Mouse (Mus musculus): ENCODE results near the gene Rnf2. TPM values are rescaled to one million over a fixed set of nuclear protein-coding genes. Genes with fewer than 3 reads are reported as not detected.

Rnf2 gene
- polyA plus RNA-seq, 2 experiments: 106 to 108 TPM

DNA sequence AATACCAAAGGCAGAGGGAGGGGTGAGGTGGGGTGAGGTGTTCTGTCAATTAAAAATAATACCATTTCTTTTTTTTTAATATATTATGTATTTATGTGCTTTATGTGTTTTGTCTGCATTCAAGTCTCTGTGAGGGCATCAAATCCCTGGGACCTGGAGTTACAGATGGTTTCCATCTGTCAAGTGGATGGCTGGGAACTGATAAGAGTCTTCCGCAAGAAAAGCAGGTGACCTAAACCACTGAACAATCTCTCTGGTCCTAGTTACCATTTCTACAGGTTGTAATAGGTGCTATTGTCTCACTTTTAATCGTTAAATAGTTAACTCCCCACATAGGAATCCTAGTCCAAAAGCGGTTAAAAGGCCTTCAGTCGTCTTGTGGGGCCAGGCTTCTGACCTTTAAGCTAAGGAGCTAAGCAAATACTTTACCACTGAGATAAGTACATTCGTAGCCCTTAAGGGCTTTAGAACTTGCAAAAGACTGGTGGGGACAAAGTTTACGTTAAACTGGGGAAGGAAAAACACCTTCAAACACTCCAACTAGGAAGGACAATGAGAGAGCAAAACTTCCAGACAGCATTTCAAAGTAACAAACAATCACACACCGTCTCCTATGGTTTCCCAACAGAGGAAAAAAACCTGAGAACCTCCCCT, 73.7 kb downstream of the Rnf2 start:
- Histone ChIP-seq H3K9ac (ENCODE audit: low read depth, low read length, severe bottlenecking) (peak overlapping the region; percentile 84), H3K27ac (replicated peaks; ENCODE audit: low read depth, low read length) (no peak overlapping the region), H3K4me3 (replicated peaks; ENCODE audit: low read length) (peak overlapping the region; percentile 97), H3K27me3 (ENCODE audit: control insufficient read depth, insufficient read depth, low read length) (no peaks in the 10 kb centered on the region), H3K4me1 (ENCODE audit: control insufficient read depth, insufficient read depth, low read length) (peaks cover 12% of the 10 kb centered on the region), H3K9me3 (ENCODE audit: control insufficient read depth, low read length) (no peaks in the 10 kb centered on the region), H3K36me3 (ENCODE audit: control insufficient read depth, insufficient read depth, low read length) (peaks cover 4% of the 10 kb centered on the region; the same call in 1 of the 2 replicates), H3K4me2 (replicated peaks; ENCODE audit: low read depth, low read length, severe bottlenecking) (peak overlapping the region; percentile 64)
- TF ChIP-seq POLR2A (IDR thresholded peaks at IDR 0.05; ENCODE audit: borderline replicate concordance, extremely low read depth, insufficient read depth, insufficient read length): no peak
- WGBS: 22% methylated on average over 7 of the region's 7 CpGs
- ATAC-seq (ENCODE audit: low FRiP score, low read depth): no peak
- no peak for DNase-seq (ENCODE audit: low spot score)

DNA sequence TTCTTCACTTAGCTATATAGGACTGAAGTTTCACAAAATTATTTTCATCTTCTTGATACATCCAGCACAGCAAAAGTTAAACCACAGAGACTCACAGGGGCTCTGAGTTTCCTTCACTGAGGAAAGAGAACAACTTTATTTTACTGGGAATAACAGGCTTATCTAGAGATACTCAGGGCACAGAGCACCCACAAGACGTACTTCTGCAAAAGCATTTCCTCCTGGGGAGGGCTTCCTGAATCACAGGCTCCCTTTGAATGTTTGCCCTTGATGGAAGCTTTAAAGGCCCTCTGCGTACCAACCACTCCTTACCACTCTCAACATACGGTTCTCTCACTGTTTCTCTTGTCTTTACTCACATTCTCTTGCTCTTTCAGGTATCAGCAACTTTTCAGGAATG, 78.6 kb downstream of the Rnf2 start:
- no peak for TF ChIP-seq POLR2A (IDR thresholded peaks at IDR 0.05; ENCODE audit: borderline replicate concordance, extremely low read depth, insufficient read depth, insufficient read length)
- H3K9ac ChIP-seq (ENCODE audit: low read depth, low read length, severe bottlenecking): no peak overlapping the region
- no peak for DNase-seq (ENCODE audit: low spot score)
- no peak overlapping the region for H3K4me3 ChIP-seq (replicated peaks; ENCODE audit: low read length)
- peaks cover 3% of the 10 kb centered on the region for H3K4me1 ChIP-seq (ENCODE audit: control insufficient read depth, insufficient read depth, low read length)
- no peak overlapping the region for H3K27ac ChIP-seq (replicated peaks; ENCODE audit: low read depth, low read length)
- 95% methylated on average over 3 of the region's 3 CpGs for WGBS
- peaks cover 33% of the 10 kb centered on the region for H3K36me3 ChIP-seq (ENCODE audit: control insufficient read depth, insufficient read depth, low read length)
- no peaks in the 10 kb centered on the region for H3K9me3 ChIP-seq (ENCODE audit: control insufficient read depth, low read length)
- H3K4me2 ChIP-seq (replicated peaks; ENCODE audit: low read depth, low read length, severe bottlenecking): no peak overlapping the region
- no peak for ATAC-seq (ENCODE audit: low FRiP score, low read depth)
- no peaks in the 10 kb centered on the region for H3K27me3 ChIP-seq (ENCODE audit: control insufficient read depth, insufficient read depth, low read length)

DNA sequence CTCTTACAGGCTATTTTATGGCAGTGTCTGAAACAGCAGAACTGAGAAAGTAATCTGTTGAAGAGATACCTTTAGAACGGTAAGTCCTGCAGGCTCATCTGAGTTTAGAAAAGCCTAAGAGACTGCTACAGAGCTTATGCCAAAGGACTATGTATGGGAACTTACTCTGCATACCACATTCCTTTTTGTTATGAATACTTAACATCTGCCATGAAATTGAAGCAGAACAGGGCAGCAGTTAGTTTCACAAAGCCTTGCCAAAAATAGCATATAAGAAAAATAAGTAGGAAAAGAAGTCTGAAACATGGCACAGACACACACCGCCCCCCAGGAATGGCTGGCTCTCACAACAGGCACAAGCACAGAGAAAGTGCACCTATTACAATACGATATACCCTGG, 90.9 kb downstream of the Rnf2 start:
- H3K4me1 ChIP-seq (ENCODE audit: control insufficient read depth, insufficient read depth, low read length): peaks cover 4% of the 10 kb centered on the region; the same call in 1 of the 2 replicates
- DNase-seq (ENCODE audit: low spot score) (peak; percentile 6), ATAC-seq (ENCODE audit: low FRiP score, low read depth) (0 out of 2 replicates have a peak, but pooled peaks have one; percentile 53)
- peak overlapping the region; percentile 34; the same call in 1 of the 2 replicates for H3K27ac ChIP-seq (replicated peaks; ENCODE audit: low read depth, low read length)
- no peak overlapping the region for H3K4me3 ChIP-seq (replicated peaks; ENCODE audit: low read length)
- H3K9ac ChIP-seq (ENCODE audit: low read depth, low read length, severe bottlenecking): no peak overlapping the region
- H3K9me3 ChIP-seq (ENCODE audit: control insufficient read depth, low read length): no peaks in the 10 kb centered on the region
- H3K27me3 ChIP-seq (ENCODE audit: control insufficient read depth, insufficient read depth, low read length): no peaks in the 10 kb centered on the region
- no peak for TF ChIP-seq POLR2A (IDR thresholded peaks at IDR 0.05; ENCODE audit: borderline replicate concordance, extremely low read depth, insufficient read depth, insufficient read length)
- peaks cover 37% of the 10 kb centered on the region for H3K36me3 ChIP-seq (ENCODE audit: control insufficient read depth, insufficient read depth, low read length)
- WGBS: 45% methylated on average over 3 of the region's 3 CpGs
- H3K4me2 ChIP-seq (replicated peaks; ENCODE audit: low read depth, low read length, severe bottlenecking): no peak overlapping the region

Small RNAs within 50 kb of the gene (microRNA-seq; reads per million reads assigned to microRNA genes)
- gene Mir7682: not detected

Other genes with a start within 250 kb of the Rnf2 start
- 186 and 208 TPM in 2 replicates for gene Ivns1abp, start 156.5 kb downstream of the Rnf2 start, polyA plus RNA-seq (2012; rRNA removed)
- 235 and 248 TPM in 2 replicates for gene Ivns1abp, start 156.5 kb downstream of the Rnf2 start, polyA plus RNA-seq (2014; fragmentation: Nextera tagmentation; extraction: Ambion mirVana)
- gene Swt1, start 72.5 kb downstream of the Rnf2 start, polyA plus RNA-seq (2012; rRNA removed): 13.9 and 27.8 TPM in 2 replicates
- 19.2 and 21.1 TPM in 2 replicates for gene Swt1, start 72.5 kb downstream of the Rnf2 start, polyA plus RNA-seq (2014; fragmentation: Nextera tagmentation; extraction: Ambion mirVana)
- gene Trmt1l, start 72.4 kb downstream of the Rnf2 start, polyA plus RNA-seq (2012; rRNA removed): 29.3 and 33.8 TPM in 2 replicates
- 34.2 and 42.5 TPM in 2 replicates for gene Trmt1l, start 72.4 kb downstream of the Rnf2 start, polyA plus RNA-seq (2014; fragmentation: Nextera tagmentation; extraction: Ambion mirVana)
- gene Fam129a, start 70.2 kb upstream of the Rnf2 start, polyA plus RNA-seq (2012; rRNA removed): 9.8 and 11.1 TPM in 2 replicates
- 13.9 and 14.7 TPM in 2 replicates for gene Fam129a, start 70.2 kb upstream of the Rnf2 start, polyA plus RNA-seq (2014; fragmentation: Nextera tagmentation; extraction: Ambion mirVana)

Measured in limb, embryonic 14.5 days (tissue).